Mouse (Mus musculus) bone marrow, adult 2 months (tissue): ENCODE results near the gene Gm7861. TPM values are rescaled to one million over a fixed set of nuclear protein-coding genes. Genes with fewer than 3 reads are reported as not detected.
"Not testable (repeated sequence)": the region's sequence is repeated elsewhere in the genome, so short reads cannot be mapped to it uniquely, and the experiment has no call there.

Experiments
- H3K27ac ChIP-seq: fragments of 200-500 bp; 2 replicates; pipeline ENCODE4 v1.5.1; 2012; ENCODE audit warnings: low read depth, mild to moderate bottlenecking, control low read depth, inconsistent platforms, low read length; ENCODE audit not compliant: control insufficient read depth, poor library complexity, insufficient read depth
- H3K4me1 ChIP-seq: fragments of 200-500 bp; 2 replicates; pipeline ENCODE4 v1.6.1; 2011; ENCODE audit warnings: low read length; ENCODE audit not compliant: control insufficient read depth, insufficient read depth
- H3K4me3 ChIP-seq: fragments of 200-500 bp; replicated peaks from 2 replicates; pipeline ENCODE3; 2011; ENCODE audit warnings: mild to moderate bottlenecking, low read depth, low read length, control low read depth; ENCODE audit not compliant: control insufficient read depth
- WGBS: fragments of 180-500 bp; shearing (Covaris S2); methylation state at CpG from one replicate; pipeline ENCODE4 v1.1.7; 2018; 5-methylcytosine and 5-hydroxymethylcytosine counted together
- polyA plus RNA-seq: library from polyadenylated mRNA; stranded (reverse); fragments of >200 nt; gene quantifications from 2 replicates; pipeline ENCODE4 v1.2.4, GENCODE M21; 2011; ENCODE audit warnings: low replicate concordance; ENCODE audit not compliant: missing spikeins, insufficient read depth, insufficient read length

The Gm7861 gene
- polyA plus RNA-seq: not detected in 2 replicates

GRCm38 (mm10) chr8:21594408-21594807 lies at the start of gene Gm7861:
Gene Gm7861, minus strand, starts transcription at chr8:21594508.
- not testable (repeated sequence) for H3K4me1 ChIP-seq, H3K27ac ChIP-seq, H3K4me3 ChIP-seq
- no CpG with 5 or more reads among the region's 1 CpGs for WGBS

- no CpG with 5 or more reads among the region's 1 CpGs for WGBS
- H3K4me1 ChIP-seq, H3K27ac ChIP-seq, H3K4me3 ChIP-seq: not testable (repeated sequence)
These were observed 23.6 kb upstream of the Gm7861 start, which contains the start of gene Defa26 for GRCm38 (mm10) chr8:21617883-21618282. Gene Defa26, plus strand, starts transcription at chr8:21618183.

GRCm38 (mm10) chr8:21582706-21583105 lies 11.6 kb downstream of the Gm7861 start, which contains the start of gene Defa28:
Gene Defa28, plus strand, starts transcription at chr8:21583006.
- not testable (repeated sequence) for H3K4me3 ChIP-seq, H3K27ac ChIP-seq, H3K4me1 ChIP-seq
- no CpG with 5 or more reads among the region's 1 CpGs for WGBS

GRCm38 (mm10) chr8:21565086-21565485 lies 29.2 kb downstream of the Gm7861 start, which contains the start of gene Defa37:
Gene Defa37, plus strand, starts transcription at chr8:21565386.
- WGBS: no CpG with 5 or more reads among the region's 1 CpGs
- not testable (repeated sequence) for H3K4me3 ChIP-seq, H3K4me1 ChIP-seq, H3K27ac ChIP-seq

Other genes with a start within 250 kb of the Gm7861 start
- gene Defa2, start 216.0 kb downstream of the Gm7861 start, polyA plus RNA-seq: not detected in 2 replicates
- not detected in 2 replicates for gene Defa33, start 202.7 kb downstream of the Gm7861 start, polyA plus RNA-seq
- gene Defa36, start 167.1 kb downstream of the Gm7861 start, polyA plus RNA-seq: not detected in 2 replicates
- gene Gm7849, start 137.9 kb downstream of the Gm7861 start, polyA plus RNA-seq: not detected in 2 replicates
- not detected in 2 replicates for gene Defa20, start 85.2 kb downstream of the Gm7861 start, polyA plus RNA-seq
- gene Defa32, start 65.5 kb downstream of the Gm7861 start, polyA plus RNA-seq: not detected in 2 replicates
- not detected in 2 replicates for gene Defa37, start 29.1 kb downstream of the Gm7861 start, polyA plus RNA-seq
- not detected in 2 replicates for gene Defa28, start 11.5 kb downstream of the Gm7861 start, polyA plus RNA-seq
- gene Defa26, start 23.7 kb upstream of the Gm7861 start, polyA plus RNA-seq: not detected in 2 replicates
- gene Defa17, start 61.3 kb upstream of the Gm7861 start, polyA plus RNA-seq: not detected in 2 replicates
- not detected in 2 replicates for gene Defa34, start 71.3 kb upstream of the Gm7861 start, polyA plus RNA-seq
- gene AY761184, start 109.1 kb upstream of the Gm7861 start, polyA plus RNA-seq: not detected in 2 replicates
- not detected in 2 replicates for gene Defa24, start 140.0 kb upstream of the Gm7861 start, polyA plus RNA-seq
- gene Defb50, start 229.0 kb upstream of the Gm7861 start, polyA plus RNA-seq: not detected in 2 replicates
- gene Defb2, start 245.4 kb upstream of the Gm7861 start, polyA plus RNA-seq: not detected in 2 replicates